Mouse (Mus musculus): ENCODE measurements around the gene Ces2c.
"Not testable (repeated sequence)": the region's sequence is repeated elsewhere in the genome, so short reads cannot be mapped to it uniquely, and the experiment has no call there.

Gene Ces2c

DNA sequence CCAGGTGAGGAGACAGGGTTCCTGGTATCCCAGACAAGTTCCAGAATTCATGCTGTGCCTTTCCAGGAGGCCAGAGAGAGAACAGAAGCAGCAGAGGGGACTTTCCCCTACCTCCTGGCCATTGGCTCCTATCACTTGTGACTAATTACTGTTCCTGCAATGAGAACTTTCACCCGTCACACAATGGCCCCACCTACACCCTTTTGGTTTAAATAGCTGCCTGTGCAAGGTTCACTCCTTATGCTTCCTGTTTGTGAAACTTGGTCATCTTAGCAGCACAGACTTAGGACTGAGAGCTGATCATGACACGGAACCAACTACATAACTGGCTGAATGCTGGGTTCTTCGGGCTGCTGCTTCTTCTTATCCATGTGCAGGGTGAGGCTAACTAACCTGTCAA lies at the start of gene Ces2c:
Gene Ces2c, plus strand, starts transcription at position 238 of the 400 bp plus-strand sequence.
- DNase-seq (ENCODE audit: low spot score) = no peak

DNA sequence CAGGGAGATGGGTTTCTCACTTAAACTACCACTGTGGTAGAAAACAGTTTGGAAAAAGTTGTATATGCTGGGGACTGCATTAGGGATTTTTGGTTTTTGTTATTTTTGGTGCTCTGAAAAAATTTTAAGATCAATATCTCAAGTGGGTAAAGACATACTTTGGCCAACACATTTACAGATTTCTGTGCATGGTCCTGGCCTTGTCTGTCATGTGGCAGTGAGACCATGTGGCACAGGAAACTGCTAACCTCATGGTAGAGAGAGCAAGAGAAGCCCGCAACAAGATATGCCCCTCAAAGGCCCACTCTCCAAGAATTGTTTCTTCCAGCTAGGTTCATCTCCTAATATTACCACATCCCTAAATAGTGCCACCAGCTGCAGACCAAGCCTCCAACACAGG lies 47.5 kb upstream of the Ces2c start:
- DNase-seq (ENCODE audit: low spot score) = no peak

DNA sequence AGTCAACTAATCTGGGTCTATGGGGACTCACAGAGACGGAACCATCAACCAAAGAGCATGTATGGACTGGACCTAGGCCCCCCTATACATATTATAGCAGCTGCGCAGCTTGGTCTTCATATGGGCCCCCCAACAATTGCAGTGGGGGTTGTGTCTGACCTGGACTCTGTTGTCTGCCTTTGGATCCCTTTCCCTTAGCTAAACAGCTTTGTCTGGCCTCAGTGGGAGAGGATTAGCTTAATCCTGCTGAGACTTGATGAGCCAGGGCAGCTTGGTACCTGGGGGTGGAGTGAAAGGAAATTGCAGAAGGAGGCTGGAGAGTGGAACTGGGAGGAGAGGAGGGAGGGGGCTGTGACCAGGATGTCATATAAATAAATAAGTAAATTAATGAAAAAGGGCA lies 40.7 kb upstream of the Ces2c start:
- DNase-seq (ENCODE audit: low spot score) = no peak

DNA sequence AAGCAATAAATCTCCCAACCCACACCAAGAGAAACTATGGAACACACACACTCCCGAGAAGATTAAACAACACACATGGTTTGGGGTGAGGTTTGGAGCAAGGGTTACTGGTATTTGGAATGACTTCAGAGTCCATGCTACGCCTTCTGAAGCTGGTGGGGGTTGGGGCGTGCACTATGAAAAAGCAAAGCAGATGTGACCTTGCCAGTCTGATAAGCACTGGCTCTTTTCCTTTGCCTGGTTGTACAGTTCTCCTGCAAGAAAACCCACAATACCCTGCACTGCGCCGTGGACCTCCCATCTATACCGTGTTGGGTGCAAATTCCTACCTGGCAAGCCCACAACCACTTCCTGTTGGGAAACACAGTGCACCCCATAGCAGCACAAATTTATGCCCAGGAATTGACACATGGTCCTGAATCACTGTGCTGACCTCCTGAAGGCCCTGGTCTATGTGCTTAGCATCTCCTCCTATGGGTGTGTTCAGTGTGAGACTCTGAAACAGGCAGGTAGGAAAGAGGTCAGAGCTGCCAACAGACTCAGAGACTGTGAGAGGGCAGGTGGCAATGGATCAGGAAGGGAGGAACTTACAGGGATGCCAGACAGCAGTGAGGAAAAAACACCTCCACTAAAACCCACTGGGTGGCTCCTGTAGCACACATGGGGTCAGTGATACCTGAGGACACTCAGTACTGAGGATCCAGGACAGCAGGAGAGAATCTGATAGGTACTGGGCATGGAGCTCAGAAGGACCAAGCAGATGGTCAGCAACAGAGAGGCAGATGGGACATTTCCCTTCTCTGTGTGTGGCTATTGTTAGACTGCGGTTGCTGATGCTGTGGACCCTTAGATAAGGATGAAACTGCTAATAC lies 38.1 kb upstream of the Ces2c start:
- no peak for DNase-seq (ENCODE audit: low spot score)

DNA sequence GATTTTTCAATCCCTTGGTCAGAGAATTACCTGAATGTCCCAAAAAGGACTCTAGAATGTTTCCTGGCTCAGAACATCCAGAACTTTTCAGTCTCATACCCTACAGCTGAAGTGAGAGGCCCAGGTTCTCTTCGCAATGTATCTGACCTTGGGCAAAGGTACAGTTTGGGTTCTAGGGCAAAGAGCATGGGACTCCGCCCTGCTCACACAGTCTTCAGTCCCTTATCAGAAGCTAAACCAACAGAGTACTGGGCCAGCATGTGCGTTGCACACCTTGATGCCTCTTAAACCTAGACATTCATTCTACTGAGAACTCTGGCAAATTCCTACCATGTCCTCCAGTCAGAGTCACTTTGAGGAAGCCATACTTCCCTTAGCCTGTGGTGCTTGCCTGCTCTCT lies 37.4 kb upstream of the Ces2c start:
- DNase-seq (ENCODE audit: low spot score) = no peak

GRCm38 (mm10) chr8:104826912-104827311 lies 20.0 kb upstream of the Ces2c start:
- no peak for DNase-seq (ENCODE audit: low spot score)

DNA sequence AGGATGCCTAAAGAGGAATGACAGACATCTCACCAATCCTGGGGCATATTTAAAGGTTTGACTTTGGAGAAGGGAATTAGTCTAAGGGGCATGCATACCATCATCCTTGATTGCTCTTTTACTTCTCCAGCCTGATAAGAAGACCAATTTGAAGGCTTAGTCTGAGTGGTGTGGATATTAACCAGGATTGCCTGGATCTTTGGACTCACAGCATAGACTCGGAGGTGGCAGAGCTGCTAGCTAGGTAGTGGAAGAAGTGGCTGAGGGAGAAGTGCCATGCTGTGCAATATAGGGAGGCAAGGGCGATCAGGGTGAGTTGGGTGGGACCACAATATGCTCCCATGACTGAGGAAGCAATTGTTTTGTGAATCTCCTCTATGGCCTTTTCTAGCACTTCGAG lies 18.6 kb upstream of the Ces2c start:
- DNase-seq (ENCODE audit: low spot score) = no peak

GRCm38 (mm10) chr8:104831440-104831839 lies 15.4 kb upstream of the Ces2c start, which contains the start of gene Ces2b:
Gene Ces2b, plus strand, starts transcription at chr8:104831572.
- no peak for DNase-seq (ENCODE audit: low spot score)

DNA sequence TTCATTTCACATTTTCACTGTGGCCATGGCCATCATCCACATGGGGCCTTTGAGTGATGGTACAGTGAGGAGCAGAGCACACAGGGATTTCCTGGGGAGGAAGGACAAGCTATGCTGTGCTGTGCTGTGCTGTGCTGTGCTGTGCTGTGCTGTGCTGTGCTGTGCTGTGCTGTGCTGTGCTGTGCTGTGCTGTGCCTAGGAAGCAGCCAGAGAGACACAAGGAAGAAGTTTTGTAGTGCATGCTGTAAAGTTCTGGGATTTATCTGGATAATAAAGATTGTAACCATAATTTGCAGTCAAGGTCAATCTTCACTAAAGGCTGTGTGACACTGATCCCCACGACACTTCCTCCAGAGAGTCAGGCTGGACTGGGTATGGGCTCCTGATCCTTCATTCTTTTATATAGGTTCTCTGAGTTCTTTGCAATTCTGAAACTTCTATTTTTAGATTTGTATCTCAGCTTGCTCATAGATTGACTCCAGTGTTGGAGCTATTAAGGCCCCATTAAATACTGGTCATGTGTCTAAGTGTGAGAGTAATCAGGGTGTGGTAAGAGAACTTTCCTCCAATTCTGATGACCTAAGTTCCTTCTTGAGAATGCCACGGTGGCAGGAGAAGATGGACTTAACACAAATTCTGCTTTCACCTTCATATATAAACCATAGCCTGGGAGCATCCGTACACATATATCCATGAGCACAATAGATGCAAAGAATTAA lies 5.3 kb upstream of the Ces2c start:
- DNase-seq (ENCODE audit: low spot score) = no peak

GRCm38 (mm10) chr8:104847741-104848462 lies 1.0 kb downstream of the Ces2c start:
- no peak for DNase-seq (ENCODE audit: low spot score)

- not testable (repeated sequence) for DNase-seq (ENCODE audit: low spot score)
These were observed 20.1 kb downstream of the Ces2c start for GRCm38 (mm10) chr8:104866844-104867531.

DNA sequence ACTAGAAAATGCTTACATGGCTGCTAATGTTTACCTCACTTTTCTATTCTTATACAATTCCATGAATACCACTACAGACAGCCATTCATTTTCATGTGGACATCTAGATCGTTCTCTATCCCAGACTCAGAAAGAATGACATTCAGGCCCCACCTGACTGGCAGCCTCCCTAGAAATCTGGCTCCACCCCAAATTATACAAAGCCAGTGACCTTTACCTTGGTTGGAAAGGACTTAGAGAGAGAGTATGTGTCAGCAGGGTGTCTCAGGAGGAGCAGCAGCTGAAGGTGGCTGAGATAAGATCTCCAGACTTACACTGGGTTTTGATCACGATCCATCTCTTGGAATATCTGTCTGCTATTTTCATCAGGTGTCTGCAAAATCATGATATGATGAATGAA lies 22.0 kb downstream of the Ces2c start:
- DNase-seq (ENCODE audit: low spot score) = not testable (repeated sequence)

DNA sequence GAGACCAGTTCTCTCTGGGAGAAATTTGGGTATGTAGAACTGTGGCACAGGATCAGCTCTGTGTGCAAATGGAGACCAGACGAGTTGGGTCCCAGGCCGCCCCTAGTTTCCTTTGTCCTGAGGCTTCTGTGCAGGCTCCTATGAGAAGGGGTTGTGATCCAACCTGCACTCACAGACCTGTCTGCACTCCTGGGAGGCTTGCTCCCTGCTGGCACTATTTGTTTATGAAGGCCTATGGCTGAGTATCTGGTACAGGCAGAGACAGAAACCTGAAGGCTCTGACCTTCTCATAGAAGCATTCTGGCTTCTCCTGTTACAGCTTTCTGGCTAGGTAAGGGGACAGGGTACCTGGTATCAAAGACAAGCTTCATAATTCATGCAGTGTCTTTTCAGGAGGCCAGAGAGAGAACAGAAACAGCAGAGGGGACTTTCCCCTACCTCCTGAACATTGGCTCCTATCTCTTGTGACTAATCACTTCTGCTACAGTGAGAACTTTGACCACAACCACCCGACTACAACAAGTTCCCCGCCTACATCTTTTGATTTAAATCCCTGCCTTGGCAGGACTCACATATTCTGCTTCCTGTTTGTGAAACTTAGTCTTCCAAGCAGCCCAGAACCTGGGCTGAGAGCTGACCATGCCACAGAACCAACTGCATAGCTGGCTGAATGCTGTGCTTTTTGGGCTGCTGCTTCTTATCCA lies 39.5 kb downstream of the Ces2c start:
- DNase-seq (ENCODE audit: low spot score) = not testable (repeated sequence)

DNA sequence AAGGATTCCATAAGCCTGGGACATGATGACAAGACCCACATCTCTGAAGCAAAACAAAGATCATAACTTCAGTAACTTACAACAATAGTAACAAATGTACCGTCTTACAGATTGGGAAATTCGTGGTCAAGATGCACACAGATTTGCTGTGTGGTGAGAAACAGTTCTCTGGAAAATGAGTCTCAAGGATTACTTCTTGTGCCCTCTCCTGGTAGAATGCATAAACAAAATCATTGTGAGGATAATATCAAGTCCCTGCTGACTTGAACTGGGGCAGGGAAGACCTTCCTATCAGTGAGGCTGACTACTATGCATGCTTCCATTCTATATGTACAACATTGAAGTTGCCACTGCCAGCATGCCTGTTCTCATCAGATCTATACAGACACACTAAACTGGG lies 54.9 kb downstream of the Ces2c start:
- DNase-seq (ENCODE audit: low spot score) = no peak

All from T-cell, adult 2 months (primary cell).